Mouse (Mus musculus) left cerebral cortex, postnatal 25 days (tissue): Measurements from ENCODE around the gene Kcnq1. TPM values are rescaled to one million over a fixed set of nuclear protein-coding genes. Genes with fewer than 3 reads are reported as not detected.

Experiments used
- DNase-seq, 2 experiments: peaks; one replicate each; pipeline ENCODE4 v3.0.0; 2022; ENCODE audit warnings: low spot score in 2 of 2, mixed read lengths in 1 of 2
- intact Hi-C: fragments of 180-260 bp; cut with DNase I; formaldehyde crosslinking; loops from one replicate; pipeline ENCODE4 v1.15.1; 2025
- total RNA-seq, 2 experiments: library from RNA; stranded (reverse); gene quantifications; 2 replicates each; pipeline ENCODE4 v1.2.3; 2021

The Kcnq1 gene
- total RNA-seq, 2 experiments from 2014 or later: 0.53 to 1.4 TPM

- no peak for DNase-seq
- intact Hi-C loops: no loop called here
Observed at GRCm38 (mm10) chr7:143122191-143122590, 16.0 kb downstream of the Kcnq1 start.

DNA sequence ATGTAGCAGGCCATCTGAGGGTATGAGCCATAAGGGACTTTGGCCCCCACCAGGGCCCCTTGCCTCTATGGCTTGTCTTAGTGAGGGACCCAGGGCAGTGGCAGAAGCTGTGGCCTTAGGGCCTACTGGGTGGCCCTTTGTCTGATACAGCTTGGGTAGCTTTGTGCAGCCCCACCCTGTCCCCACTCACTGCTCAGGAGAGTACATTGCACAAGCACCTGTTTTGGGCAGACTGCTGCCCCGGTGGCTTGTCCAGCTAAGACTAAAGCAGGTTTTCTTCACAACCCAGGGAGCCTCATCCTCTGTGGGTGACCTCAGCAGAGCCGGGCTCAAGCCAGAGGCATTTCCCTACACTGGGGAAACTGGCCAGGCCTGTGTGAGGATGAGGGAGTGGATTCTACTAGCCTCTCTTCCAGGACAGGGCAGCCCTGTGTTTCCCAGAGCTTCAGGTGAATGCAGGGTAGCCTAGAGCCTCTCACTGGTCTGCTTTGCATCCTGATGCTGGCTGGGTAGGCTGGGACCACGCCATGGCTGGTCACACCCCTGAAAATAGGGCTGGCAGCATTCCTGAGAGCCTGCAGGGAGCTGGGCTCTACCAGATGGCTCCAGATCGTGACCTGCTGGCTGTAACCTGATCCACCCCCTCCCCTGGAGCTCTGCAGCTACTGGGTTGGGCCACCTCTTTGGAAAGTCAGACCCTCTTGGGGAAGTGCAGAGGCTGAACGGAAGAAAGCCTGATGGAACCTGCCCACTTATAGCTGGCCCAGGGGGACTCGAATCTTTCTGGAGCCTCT lies 17.9 kb downstream of the Kcnq1 start:
- intact Hi-C loops: no loop called here
- no peak for DNase-seq

DNA sequence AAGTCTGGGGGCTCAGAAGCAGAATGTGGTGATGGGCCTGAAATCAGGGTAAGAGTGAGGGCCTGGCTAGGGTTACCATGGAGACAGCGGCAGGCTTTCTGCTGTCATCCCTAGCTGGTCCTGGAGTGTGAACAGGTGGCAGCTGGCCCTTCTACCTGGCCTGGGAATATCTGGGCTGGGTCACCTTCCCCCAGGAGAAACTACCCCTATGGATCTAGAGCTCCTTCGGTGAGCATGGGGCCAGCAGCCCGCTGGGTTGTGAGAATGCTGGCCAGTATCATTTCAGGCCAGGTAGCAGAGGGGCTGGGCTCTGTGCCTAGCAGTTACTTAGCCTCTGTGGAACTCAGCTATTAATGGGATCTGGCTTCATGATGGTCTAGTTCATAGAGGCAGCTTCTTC lies 18.7 kb downstream of the Kcnq1 start:
- intact Hi-C loops: no loop called here
- no peak for DNase-seq

DNA sequence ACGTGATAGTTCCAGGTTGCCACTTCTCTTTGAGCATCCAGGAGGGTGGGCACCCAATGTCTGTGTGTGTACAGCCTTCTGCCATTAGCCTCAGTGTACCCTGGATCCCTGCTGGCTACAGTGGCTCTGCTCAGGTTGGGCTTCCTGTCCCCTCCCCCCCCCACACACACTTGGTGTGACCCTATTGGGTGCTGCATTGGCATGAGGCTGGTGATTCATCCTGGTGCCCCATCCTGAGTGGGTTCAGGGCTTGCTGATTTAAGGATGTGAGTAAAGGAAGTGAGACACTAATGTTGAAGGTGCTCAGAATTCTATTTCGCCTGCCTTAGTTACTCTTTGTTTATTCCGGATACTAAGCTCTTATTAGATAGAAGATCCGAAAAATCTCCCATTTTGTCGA lies 26.7 kb downstream of the Kcnq1 start:
- intact Hi-C loops: no loop called here
- DNase-seq: no peak

DNA sequence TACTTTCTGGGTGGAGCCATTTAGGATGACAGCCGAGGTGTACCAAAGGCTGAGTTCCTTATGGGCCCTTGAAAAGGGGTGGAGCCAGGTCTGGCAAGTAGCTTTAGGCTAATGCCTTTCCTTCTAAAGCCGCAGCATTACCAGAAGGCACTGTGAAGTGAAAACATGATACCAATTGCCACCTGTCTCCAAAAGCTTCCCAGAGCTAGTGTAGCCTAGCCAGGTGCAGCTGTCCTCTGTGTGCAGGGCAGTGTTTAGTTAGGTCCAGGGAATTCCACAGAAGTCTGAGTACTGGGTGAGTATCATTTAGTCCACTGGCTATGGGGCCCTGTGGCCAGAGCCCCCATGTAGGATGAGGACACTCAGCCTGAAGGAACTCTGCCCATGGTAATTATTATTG lies 30.0 kb downstream of the Kcnq1 start:
- no peak for DNase-seq
- intact Hi-C loops: loop anchor here (2.0 to 5.0 kb wide), 2 partner anchors 41 to 129 kb away; partner anchors contain the start of genes Trpm5 and Tspan32

- no peak for DNase-seq
- intact Hi-C loops: loop anchor here (2.0 to 5.0 kb wide), 2 partner anchors 42 to 129 kb away; partner anchors contain the start of genes Trpm5 and Tspan32
Observed at GRCm38 (mm10) chr7:143136561-143136960, 30.4 kb downstream of the Kcnq1 start.

DNA sequence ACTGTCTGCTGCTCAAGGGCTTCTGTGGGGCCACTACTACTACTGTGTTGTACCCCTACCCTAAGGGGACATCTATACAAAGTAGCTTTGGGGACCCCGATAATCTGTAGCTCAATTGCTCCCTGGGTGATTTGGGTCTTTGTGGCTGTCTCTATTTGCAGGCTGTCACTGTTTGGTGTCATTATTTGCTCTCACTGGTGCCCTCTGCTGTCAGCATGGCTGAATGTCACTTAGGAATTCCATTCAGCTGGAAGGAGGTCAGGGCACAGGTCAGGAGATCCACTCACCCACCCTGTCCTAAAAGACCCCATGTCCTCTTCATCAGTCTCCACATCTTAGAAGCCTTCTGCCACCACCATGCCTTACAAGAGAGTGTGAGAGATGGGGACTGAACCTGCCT lies 32.6 kb downstream of the Kcnq1 start:
- peak; percentile 35 to 42 for DNase-seq
- intact Hi-C loops: loop anchor here (2.0 to 5.0 kb wide), 2 partner anchors 131 to 244 kb away; partner anchors contain the start of gene Tspan32

- no peak for DNase-seq
- intact Hi-C loops: loop anchor here (2.0 to 5.0 kb wide), 2 partner anchors 133 to 245 kb away; partner anchors contain the start of gene Tspan32
Observed at GRCm38 (mm10) chr7:143139932-143140331, 33.8 kb downstream of the Kcnq1 start.

GRCm38 (mm10) chr7:143142680-143143079 lies 36.5 kb downstream of the Kcnq1 start:
- DNase-seq: no peak
- intact Hi-C loops: no loop called here

DNA sequence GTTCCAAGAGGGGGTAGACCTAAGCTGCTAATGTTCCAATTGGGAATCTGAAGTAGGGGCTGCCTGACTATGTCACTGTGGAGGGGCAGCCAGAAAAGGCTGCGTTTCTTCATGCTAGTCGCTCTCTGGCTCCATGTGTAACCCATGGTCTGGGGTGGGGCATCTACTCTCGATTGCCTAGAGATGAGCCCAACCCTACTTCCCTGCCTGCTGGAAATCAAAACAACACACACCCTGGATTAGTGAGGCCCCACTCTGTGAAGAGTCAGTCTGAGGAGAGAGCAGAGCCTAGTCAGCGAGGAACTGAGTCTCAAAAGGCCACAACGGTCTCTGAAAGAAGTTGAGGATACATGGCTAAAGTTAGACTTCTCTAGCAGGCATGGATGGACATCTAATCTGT lies 40.9 kb downstream of the Kcnq1 start:
- intact Hi-C loops: no loop called here
- DNase-seq: no peak

DNA sequence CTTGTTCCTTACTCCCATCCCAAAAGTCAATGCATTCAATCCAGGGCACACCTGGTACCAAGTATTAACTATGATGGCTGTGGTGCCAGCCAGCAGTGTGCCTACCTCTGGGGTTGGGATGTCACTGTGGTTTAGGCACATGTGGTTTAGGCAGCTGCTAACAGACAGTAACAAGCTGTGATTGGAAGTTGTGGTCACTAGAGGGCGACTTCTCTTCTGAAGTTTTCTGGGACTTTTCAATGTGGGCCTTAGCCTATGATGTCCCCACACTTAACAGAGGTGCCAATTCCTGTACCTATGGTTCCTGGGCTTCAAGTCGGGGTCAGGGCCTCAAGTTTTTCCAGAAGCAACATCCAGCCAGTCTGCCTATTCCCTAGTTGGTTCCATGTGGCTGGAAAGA lies 45.0 kb downstream of the Kcnq1 start:
- intact Hi-C loops: loop anchor here (5.0 to 10.0 kb wide), 2 partner anchors 54 to 614 kb away; partner anchors contain the start of gene Mrgprg
- DNase-seq: peak; percentile 27 to 49

DNA sequence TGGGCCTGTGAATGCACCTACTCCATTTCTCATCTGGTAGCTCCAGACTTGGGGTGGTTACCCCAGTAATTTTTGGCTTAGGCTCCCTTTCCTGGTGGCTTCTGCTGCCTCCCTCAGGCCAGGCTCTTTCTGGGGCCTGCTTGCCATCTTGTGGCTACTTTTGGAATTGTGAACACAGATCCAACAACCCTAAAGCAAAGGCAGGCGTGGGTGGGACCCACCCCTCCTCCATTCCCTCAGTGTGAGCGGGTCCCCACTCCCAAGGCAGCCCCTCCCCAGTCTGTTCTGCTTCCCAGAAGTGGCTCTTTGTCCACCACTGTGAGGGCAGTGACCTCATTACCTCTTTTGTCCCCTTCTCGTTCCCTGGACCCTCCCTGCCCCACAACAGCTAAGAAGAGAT lies 46.2 kb downstream of the Kcnq1 start:
- intact Hi-C loops: loop anchor here (5.0 to 10.0 kb wide), 2 partner anchors 55 to 612 kb away; partner anchors contain the start of gene Mrgprg
- peak in 1 of 2 experiments; percentile 12 for DNase-seq

DNA sequence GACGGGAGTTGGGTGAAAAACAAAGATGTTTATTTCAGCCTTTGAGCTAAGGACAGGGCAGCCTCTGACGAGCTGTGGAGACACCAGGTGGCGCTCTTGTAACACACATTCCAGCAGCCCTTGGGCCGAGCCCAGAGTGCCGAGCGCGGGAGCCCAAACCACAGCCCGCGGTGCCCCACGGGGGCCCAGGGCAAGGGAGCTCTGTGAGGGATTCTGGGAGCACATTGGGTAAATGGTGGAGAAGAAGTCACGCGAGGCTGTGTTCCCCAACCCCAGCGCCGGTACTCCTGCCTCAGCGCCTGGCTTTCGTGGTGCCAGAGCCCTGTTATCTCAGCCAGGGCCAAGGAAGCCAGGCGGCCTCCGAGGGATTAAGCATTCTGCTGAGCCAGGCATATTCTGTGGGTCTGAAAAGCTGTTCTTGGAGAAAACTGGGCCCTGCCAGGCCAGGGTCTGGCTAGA lies 47.8 kb downstream of the Kcnq1 start:
- intact Hi-C loops: loop anchor here (1.0 to 10.0 kb wide), 4 partner anchors 57 to 611 kb away; partner anchors contain the start of gene Mrgprg

GRCm38 (mm10) chr7:143154458-143154871 lies 48.3 kb downstream of the Kcnq1 start:
- intact Hi-C loops: loop anchor here (1.0 to 10.0 kb wide), 3 partner anchors 57 to 610 kb away; partner anchors contain the start of gene Mrgprg
- no peak for DNase-seq

More for the DNA sequence above, 47.8 kb downstream of the Kcnq1 start:
- DNase-seq: peak; percentile 84 to 87

DNA sequence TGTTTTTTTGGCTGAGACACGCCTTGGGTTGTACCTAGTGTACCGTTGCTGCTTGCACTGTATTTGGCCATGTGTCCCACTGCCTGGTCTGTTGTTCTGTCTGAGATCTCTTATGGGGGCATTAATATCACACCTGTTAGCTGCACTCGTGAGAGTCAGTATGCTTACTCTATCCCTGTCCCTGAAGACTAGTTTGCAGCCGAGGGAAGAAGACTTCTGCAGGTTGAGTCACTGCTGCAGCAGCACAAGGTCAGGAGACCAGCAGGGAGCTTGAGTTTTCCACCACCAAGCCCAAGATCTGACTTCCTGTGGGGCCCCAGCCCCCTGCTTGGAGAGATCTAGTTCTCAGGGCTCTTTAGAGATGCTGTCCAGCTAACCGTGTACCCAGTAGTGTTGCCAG lies 49.1 kb downstream of the Kcnq1 start:
- no peak for DNase-seq
- intact Hi-C loops: loop anchor here (10.0 kb wide), 1 partner anchor 610 kb away; the partner anchor contains the start of gene Mrgprg

DNA sequence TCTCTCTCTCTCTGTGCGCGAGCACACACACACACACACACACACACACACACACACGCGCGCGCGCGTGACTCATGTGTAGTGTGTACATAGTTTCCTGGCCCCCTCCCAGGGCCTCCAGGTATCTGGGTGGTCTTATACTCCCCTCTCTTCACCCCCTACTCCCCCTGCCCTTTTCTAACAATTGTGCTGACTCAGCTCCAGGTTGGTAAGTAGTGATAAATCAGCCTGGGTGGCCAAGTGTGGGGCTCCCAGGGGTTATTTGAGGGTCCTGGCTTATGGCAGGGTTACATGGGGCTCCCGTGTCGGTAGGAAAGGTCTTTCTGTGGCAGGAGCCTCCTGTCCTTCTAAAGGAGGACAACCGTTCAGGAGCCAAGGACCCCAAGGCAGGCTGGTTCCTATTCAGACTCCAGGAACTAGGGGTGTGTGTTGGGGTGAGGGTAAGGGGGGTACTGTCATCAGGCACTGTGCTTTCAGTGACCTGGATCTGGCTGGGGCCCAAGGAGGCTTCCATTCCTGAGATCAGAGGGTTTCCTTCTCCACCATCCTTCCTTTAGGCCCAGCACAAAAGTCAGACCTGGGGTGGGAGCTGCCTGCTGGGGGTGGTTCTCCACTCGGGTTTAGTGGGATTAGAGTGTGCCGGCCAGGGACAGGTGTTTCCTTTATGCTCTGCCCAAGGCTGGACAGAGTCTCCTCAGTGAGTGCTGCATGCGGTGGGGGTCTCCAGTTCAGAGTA lies 52.7 kb downstream of the Kcnq1 start:
- intact Hi-C loops: loop anchor here (10.0 kb wide), 1 partner anchor 606 kb away; the partner anchor contains the start of gene Mrgprg
- DNase-seq: no peak

- intact Hi-C loops: loop anchor here (10.0 kb wide), 1 partner anchor 605 kb away; the partner anchor contains the start of gene Mrgprg
Observed at GRCm38 (mm10) chr7:143159446-143159845, 53.3 kb downstream of the Kcnq1 start.

GRCm38 (mm10) chr7:143160057-143160456 lies 53.9 kb downstream of the Kcnq1 start:
- intact Hi-C loops: no loop called here
- no peak for DNase-seq

More at GRCm38 (mm10) chr7:143159446-143159845, 53.3 kb downstream of the Kcnq1 start:
- no peak for DNase-seq

DNA sequence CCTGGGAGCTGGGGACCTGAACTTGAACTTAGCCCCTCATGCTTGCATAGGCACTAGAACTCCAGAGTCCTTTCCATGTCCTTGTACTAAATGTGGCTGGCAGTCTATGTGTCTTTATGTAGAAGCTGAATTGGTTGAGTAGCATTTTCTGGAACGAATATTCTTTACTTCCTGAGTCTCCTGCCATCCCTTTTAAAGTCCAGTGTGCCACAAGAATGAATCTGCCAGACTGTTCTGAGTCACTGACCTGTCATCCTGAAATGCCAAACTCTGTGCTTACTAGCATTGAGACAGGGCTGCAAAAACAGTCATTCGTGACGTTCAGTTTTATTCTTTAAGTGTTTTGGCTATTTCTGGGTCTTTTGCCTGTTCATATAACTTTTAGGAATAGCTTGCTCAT lies 55.9 kb downstream of the Kcnq1 start:
- intact Hi-C loops: no loop called here
- no peak for DNase-seq

DNA sequence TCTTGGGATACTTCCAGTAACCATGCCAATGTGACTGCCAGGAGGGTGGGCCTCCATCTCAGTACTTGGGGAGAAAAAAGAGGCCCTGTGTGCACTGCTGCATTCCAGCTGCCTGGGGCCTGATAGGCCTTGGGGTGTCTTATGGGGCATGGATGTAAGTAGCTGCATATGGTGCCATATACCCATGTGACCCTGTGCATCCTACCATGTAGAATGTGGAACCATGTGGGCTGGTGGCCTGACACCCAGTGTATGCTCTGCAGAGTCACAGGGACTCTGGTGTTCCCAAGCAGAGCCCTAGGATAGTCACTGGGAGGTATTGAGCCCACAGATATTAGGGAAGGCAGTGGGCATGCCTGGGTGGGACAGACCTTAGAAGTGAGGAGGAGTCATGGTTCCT lies 57.9 kb downstream of the Kcnq1 start:
- intact Hi-C loops: no loop called here
- DNase-seq: no peak
